In genomic region chr16:12826222-12826621, GRCm38 (mm10) we compare ENCODE assay signal across 11 mouse cellular contexts.
A peak's percentile ranks its signal among the peaks of the same experiment; 100 is the strongest.
DNase-seq lines count a peak whose midpoint lies in the region; ATAC-seq and TF ChIP-seq lines count a peak whose summit lies in the region.
"Had no signal": no experiment of that assay in that cellular context is flagged by ENCODE, and none has a peak within 500 bp of the region (broad histone marks: within the 10 kb centered on the region; RNA-seq: fewer than 3 reads in every experiment).

No protein-coding gene starts in this region.

- no peaks in the 10 kb centered on the region; a peak in 1 of 4 replicates for H3K4me1 ChIP-seq in heart, embryonic 14.5 days (ENCODE audit: control insufficient read depth in 2 of 2, insufficient read depth in 2 of 2, low read length in 2 of 2)
- H3K4me1 ChIP-seq in liver, embryonic 14.5 days (replicated peaks; ENCODE audit: control insufficient read depth in 2 of 2, insufficient read depth in 2 of 2, low read length in 1 of 2): no peaks in the 10 kb centered on the region
- H3K4me1 ChIP-seq: megakaryocyte, embryonic 14.5 days; neural tube, embryonic 13.5 days had no signal

- H3K27me3 ChIP-seq in heart, embryonic 14.5 days (ENCODE audit: control insufficient read depth, insufficient read depth, low read length): 0 out of 2 replicates have a peak, but pooled peaks cover 2% of the 10 kb centered on the region
- no peaks in the 10 kb centered on the region for H3K27me3 ChIP-seq in liver, embryonic 14.5 days (ENCODE audit: control insufficient read depth, insufficient read depth, low read length)
- H3K27me3 ChIP-seq in Patski: no peaks in the 10 kb centered on the region
- H3K27me3 ChIP-seq: megakaryocyte, embryonic 14.5 days; neural tube, embryonic 13.5 days had no signal

- H3K9me3 ChIP-seq in heart, embryonic 14.5 days (ENCODE audit: control insufficient read depth, low read length): no peaks in the 10 kb centered on the region
- no peaks in the 10 kb centered on the region for H3K9me3 ChIP-seq in liver, embryonic 14.5 days (ENCODE audit: control insufficient read depth, low read length)
- H3K9me3 ChIP-seq: megakaryocyte, embryonic 14.5 days; neural tube, embryonic 13.5 days had no signal

- POLR2A ChIA-PET in Patski (lab: Charles Lee): no interaction called here

- CTCF ChIA-PET in Patski (lab: Charles Lee): interaction anchor here (1.6 kb wide), 1 partner anchor 12 kb away, joined by 3 read pairs; no protein-coding TSS in a partner anchor

- no peak for TF ChIP-seq EP300 in liver, embryonic 14.5 days (IDR thresholded peaks at IDR 0.05; ENCODE audit: low read depth)

- H3K9ac ChIP-seq in heart, embryonic 14.5 days (ENCODE audit: low read length): no peak overlapping the region
- no peak overlapping the region for H3K9ac ChIP-seq in liver, embryonic 14.5 days (replicated peaks)
- H3K9ac ChIP-seq: neural tube, embryonic 13.5 days had no signal

- in situ Hi-C loops in Patski (cut with MboI; ENCODE audit: low pct_unique_long_range_greater_than_20kb): no loop called here

- 0 out of 2 replicates have a peak, but pooled peaks have one; percentile 50 for ATAC-seq in heart, embryonic 14.5 days (ENCODE audit: insufficient number of reproducible peaks, insufficient read depth, low FRiP score, low read depth)
- ATAC-seq in liver, embryonic 14.5 days (ENCODE audit: insufficient read depth): no peak
- no peak for ATAC-seq in Patski

- H3K4me3 ChIP-seq in heart, embryonic 14.5 days (ENCODE audit: control insufficient read depth in 1 of 2, insufficient read depth in 1 of 2, low read depth in 1 of 2, low read length in 2 of 2): no peak overlapping the region
- no peak overlapping the region for H3K4me3 ChIP-seq in liver, embryonic 14.5 days (ENCODE audit: insufficient read depth in 1 of 2, low read depth in 2 of 2, low read length in 2 of 2)
- H3K4me3 ChIP-seq: megakaryocyte, embryonic 14.5 days; neural tube, embryonic 13.5 days had no signal

- no peak overlapping the region for H3K27ac ChIP-seq in heart, embryonic 14.5 days (replicated peaks in 1 of 2; ENCODE audit: control insufficient read depth in 1 of 2, insufficient read depth in 1 of 2, low read depth in 2 of 2, low read length in 2 of 2)
- no peak overlapping the region for H3K27ac ChIP-seq in liver, embryonic 14.5 days
- H3K27ac ChIP-seq: neural tube, embryonic 13.5 days had no signal

- DNase-seq in heart, adult 8-10 months (ENCODE audit: low spot score): no peak
- no peak for DNase-seq in liver, embryonic 14.5 days (ENCODE audit: low read depth in 3 of 3, low spot score in 3 of 3)
- DNase-seq in liver: no peak
- no peak for DNase-seq in Patski (ENCODE audit: low read depth, low spot score)
- peak; percentile 8 to 19 for DNase-seq in kidney, postnatal 4 days
- DNase-seq in neural tube, embryonic 10.5 days (ENCODE audit: extremely low spot score, low spot score): no peak
- no peak for DNase-seq in cerebellum, adult 11-12 months
- DNase-seq: right cerebral cortex, postnatal 4 days had no signal

- TF ChIP-seq CTCF in liver, embryonic 14.5 days (IDR thresholded peaks at IDR 0.05; ENCODE audit: low read depth): peak; percentile 41; the same call in 1 of the 2 replicates
- TF ChIP-seq CTCF in Patski (IDR thresholded peaks at IDR 0.05): peak; percentile 50

- H3K4me2 ChIP-seq in heart, embryonic 14.5 days (ENCODE audit: low read length): no peak overlapping the region
- no peak overlapping the region for H3K4me2 ChIP-seq in liver, embryonic 14.5 days (ENCODE audit: low read depth)
- H3K4me2 ChIP-seq: neural tube, embryonic 13.5 days had no signal

- WGBS in heart, embryonic 14.5 days: 37% methylated on average over 8 of the region's 8 CpGs
- WGBS in liver, embryonic 14.5 days (ENCODE audit: insufficient replicate concordance): 35% methylated on average over 8 of the region's 8 CpGs

- H3K36me3 ChIP-seq in heart, embryonic 14.5 days (ENCODE audit: control insufficient read depth, insufficient read depth, low read length): no peaks in the 10 kb centered on the region
- no peaks in the 10 kb centered on the region for H3K36me3 ChIP-seq in liver, embryonic 14.5 days (replicated peaks; ENCODE audit: control insufficient read depth, insufficient read depth, low read depth)
- H3K36me3 ChIP-seq: neural tube, embryonic 13.5 days had no signal

Comparison
In these comparisons a context has a peak if more than half of its experiments do, and no peak if none do; other contexts are left out.
1. DNase-seq: peak in kidney, postnatal 4 days (2 of 2); none in heart, adult 8-10 months (single experiment), liver, embryonic 14.5 days (0 of 3), liver (single experiment), Patski (single experiment), neural tube, embryonic 10.5 days (single experiment) and cerebellum, adult 11-12 months (single experiment).